Mouse (Mus musculus): Measurements from ENCODE around the gene Pga5.

The Pga5 gene

GRCm38 (mm10) chr19:10665093-10665492, 12.8 kb downstream of the Pga5 start:
- WGBS = 60% methylated on average over 3 of the region's 3 CpGs

GRCm38 (mm10) chr19:10662665-10663064, 15.2 kb downstream of the Pga5 start:
- 68% methylated on average over 3 of the region's 3 CpGs for WGBS

- WGBS = 91% methylated on average over 2 of the region's 2 CpGs
Observed at GRCm38 (mm10) chr19:10661919-10662318, 16.0 kb downstream of the Pga5 start.

- 81% methylated on average over 5 of the region's 5 CpGs for WGBS
Observed at GRCm38 (mm10) chr19:10661373-10661772, 16.5 kb downstream of the Pga5 start.

GRCm38 (mm10) chr19:10658406-10658805, 19.5 kb downstream of the Pga5 start:
- 67% methylated on average over 2 of the region's 2 CpGs for WGBS

DNA sequence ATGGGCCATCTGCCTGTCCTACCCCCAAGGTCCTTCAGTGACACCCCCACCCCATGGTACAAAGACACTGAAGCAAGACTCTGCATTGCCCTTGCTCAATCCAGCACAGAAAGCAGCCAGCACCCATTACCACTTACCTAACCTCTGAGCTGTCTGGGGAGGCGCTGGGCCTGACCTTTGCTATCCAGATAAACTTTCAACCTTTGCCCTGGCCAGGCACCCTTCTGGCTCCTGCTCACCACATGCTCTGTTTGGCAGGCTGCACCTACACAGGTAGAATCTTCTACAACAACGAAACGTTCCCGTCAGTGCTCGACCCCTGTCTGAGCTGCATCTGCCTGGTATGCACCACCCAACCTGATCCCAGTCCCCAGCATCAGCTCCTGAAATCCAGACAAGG, 20.1 kb downstream of the Pga5 start:
- 92% methylated on average over 5 of the region's 5 CpGs for WGBS

DNA sequence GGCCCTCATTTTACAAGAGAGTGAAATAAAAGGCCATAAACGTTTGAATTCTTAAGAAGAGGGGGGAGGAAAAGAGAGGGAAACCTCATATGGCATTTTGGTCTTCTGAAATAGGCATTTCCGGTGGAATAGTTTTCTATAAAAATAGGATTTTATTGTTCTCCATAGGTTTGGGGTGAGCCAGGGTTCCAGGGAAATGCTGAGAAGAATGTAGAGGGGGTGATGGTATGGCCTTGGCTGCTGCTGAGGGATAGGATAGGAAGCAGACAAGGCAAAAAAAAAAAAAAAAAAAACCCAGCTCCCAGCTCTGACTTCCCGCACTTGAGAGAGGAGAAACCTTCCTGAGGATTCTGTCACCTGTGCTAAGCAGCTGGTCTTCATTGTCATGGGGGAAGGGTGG, 21.8 kb downstream of the Pga5 start:
- WGBS = 67% methylated on average over 3 of the region's 3 CpGs

DNA sequence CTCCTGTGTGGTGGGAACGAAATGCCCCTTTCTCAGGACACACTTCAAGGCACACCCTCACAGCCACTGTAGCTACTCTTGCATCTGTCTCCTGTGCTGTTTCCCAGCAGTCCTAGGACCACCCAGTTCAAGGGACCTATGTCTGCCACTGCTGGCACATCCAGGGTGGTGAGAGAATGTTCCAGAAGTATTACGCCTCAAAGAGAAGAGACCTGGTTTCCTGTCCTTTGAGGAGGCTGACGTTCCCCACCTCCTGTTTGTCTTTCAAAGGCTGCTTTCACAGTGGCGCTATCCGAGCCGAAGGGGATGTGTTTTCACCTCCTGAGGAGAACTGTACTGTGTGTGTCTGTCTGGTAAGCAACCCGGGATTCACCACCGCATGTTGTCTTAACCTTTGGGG, 29.7 kb downstream of the Pga5 start:
- 74% methylated on average over 8 of the region's 8 CpGs for WGBS

DNA sequence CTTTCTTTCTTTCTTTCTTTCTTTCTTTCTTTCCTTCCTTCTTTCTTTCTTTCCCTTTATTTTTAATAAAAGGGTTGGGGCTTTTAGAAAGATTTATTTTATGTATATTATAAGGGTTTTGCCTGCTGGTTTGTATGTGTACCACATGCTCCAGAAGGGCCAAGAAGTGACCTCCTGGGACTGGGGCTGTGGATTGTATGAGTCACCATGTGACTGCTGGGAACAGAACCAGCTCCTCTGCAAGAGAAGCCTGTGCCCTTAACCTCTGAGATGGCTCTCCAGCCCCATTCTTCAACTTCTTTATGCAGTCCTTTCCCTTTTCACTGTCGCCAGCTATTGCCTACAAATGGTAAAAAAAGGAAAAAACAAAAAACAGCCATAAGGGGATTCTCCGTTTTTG, 32.3 kb downstream of the Pga5 start:
- 80% methylated on average over 2 of the region's 2 CpGs for WGBS

GRCm38 (mm10) chr19:10640589-10641378, 37.1 kb downstream of the Pga5 start:
- 55% methylated on average over 13 of the region's 13 CpGs for WGBS

- WGBS = 7% methylated on average over 5 of the region's 5 CpGs
Observed at GRCm38 (mm10) chr19:10640080-10640479, 37.8 kb downstream of the Pga5 start.

GRCm38 (mm10) chr19:10637840-10638239, 40.0 kb downstream of the Pga5 start:
- WGBS = 81% methylated on average over 7 of the region's 7 CpGs

GRCm38 (mm10) chr19:10634872-10635318, 43.0 kb downstream of the Pga5 start:
- WGBS = 4% methylated on average over 21 of the region's 21 CpGs

- 3% methylated on average over 32 of the region's 32 CpGs for WGBS
Observed at GRCm38 (mm10) chr19:10634106-10634871, 43.6 kb downstream of the Pga5 start, which contains the start of gene Vwce. Gene Vwce (plus strand): TSS chr19:10634213.

Data from cerebral cortex, adult 2 months (tissue).